Mouse (Mus musculus) liver, embryonic 14.5 days (tissue): Measurements from ENCODE around the gene Adgrg5. TPM values are rescaled to one million over a fixed set of nuclear protein-coding genes. Genes with fewer than 3 reads are reported as not detected.

Source experiments
- ATAC-seq: fragments of 200-750 bp; cut with Nextera tagmentation; 2 replicates; pipeline ENCODE4 v1.8.0; 2017; ENCODE audit warnings: moderate number of reproducible peaks, mild to moderate bottlenecking, moderate library complexity; ENCODE audit not compliant: insufficient read depth
- DNase-seq, 3 experiments: peaks; one replicate each; pipeline ENCODE4 v3.0.0-alpha.2; 2012 to 2013; ENCODE audit warnings: low read depth in 3 of 3, low spot score in 3 of 3
- H3K27ac ChIP-seq: fragments of 300-500 bp; sonication (generic); 2 replicates; pipeline ENCODE4 v1.5.1; 2014; ENCODE audit warnings: moderate library complexity, mild to moderate bottlenecking, control low read depth, inconsistent platforms
- H3K27me3 ChIP-seq: fragments of 300-500 bp; sonication (generic); 2 replicates; pipeline ENCODE4 v1.6.1; 2014; ENCODE audit warnings: mild to moderate bottlenecking, low read length, moderate library complexity; ENCODE audit not compliant: control insufficient read depth, insufficient read depth
- H3K36me3 ChIP-seq: fragments of 300-500 bp; sonication (generic); replicated peaks from 2 replicates; pipeline ENCODE4 v1.6.1; 2014; ENCODE audit warnings: low read depth; ENCODE audit not compliant: control insufficient read depth, insufficient read depth
- H3K4me1 ChIP-seq, 2 experiments: fragments of 200-500 bp in 1 of 2; fragments of 300-500 bp in 1 of 2; sonication (generic) in 1 of 2; replicated peaks; 2 replicates each; pipeline ENCODE4 v1.6.1; 2012 to 2014; ENCODE audit warnings: antibody characterized with exemption in 1 of 2, inconsistent platforms in 1 of 2, low read length in 1 of 2; ENCODE audit not compliant: control insufficient read depth in 2 of 2, insufficient read depth in 2 of 2
- H3K4me2 ChIP-seq: fragments of 300-500 bp; sonication (generic); 2 replicates; pipeline ENCODE4 v1.6.1; 2014; ENCODE audit warnings: low read depth, mild to moderate bottlenecking, control low read depth, moderate library complexity
- H3K4me3 ChIP-seq, 2 experiments: fragments of 200-500 bp in 1 of 2; fragments of 300-500 bp in 1 of 2; sonication (generic) in 1 of 2; 2 replicates each; pipeline ENCODE4 v1.5.1; 2012 to 2014; ENCODE audit warnings: low read depth in 2 of 2, low read length in 2 of 2, mild to moderate bottlenecking in 2 of 2, control low read depth in 1 of 2, inconsistent platforms in 1 of 2, moderate library complexity in 1 of 2; ENCODE audit not compliant: insufficient read depth in 1 of 2
- H3K9ac ChIP-seq: fragments of 300-500 bp; sonication (generic); replicated peaks from 2 replicates; pipeline ENCODE4 v1.6.1; 2014; ENCODE audit warnings: mild to moderate bottlenecking, control low read depth, moderate library complexity
- H3K9me3 ChIP-seq: fragments of 300-500 bp; sonication (generic); 2 replicates; pipeline ENCODE4 v1.6.1; 2016; ENCODE audit warnings: low read length, mixed read lengths; ENCODE audit not compliant: control insufficient read depth
- CTCF ChIP-seq: IDR thresholded peaks from 2 replicates; pipeline ENCODE4 v1.5.1; 2016; ENCODE audit warnings: antibody characterized with exemption, low read depth, control low read depth
- EP300 ChIP-seq: IDR thresholded peaks from 2 replicates; pipeline ENCODE4 v1.6.1; 2016; ENCODE audit warnings: antibody characterized with exemption, low read depth
- WGBS: fragments of 180-500 bp; shearing (Covaris S2); extraction: QIAGEN DNeasy Blood & Tissue Kit; methylation state at CpG from one replicate; pipeline ENCODE4 v1.1.7; 2014; ENCODE audit not compliant: insufficient replicate concordance; 5-methylcytosine and 5-hydroxymethylcytosine counted together
- polyA plus RNA-seq, 2 experiments: library from polyadenylated mRNA; depleted of rRNA in 1 of 2; stranded (reverse) in 1 of 2; unstranded in 1 of 2; fragments of >200 nt; fragmentation: Nextera tagmentation in 1 of 2; extraction: Ambion mirVana in 1 of 2; gene quantifications; 2 replicates each; pipeline versions ENCODE4 v1.2.1 to v1.2.3; 2012 to 2014

The Adgrg5 gene
- polyA plus RNA-seq (2012; rRNA removed) (0.45 and 0.54 TPM in 2 replicates), polyA plus RNA-seq (2014; fragmentation: Nextera tagmentation; extraction: Ambion mirVana) (0.14 and 0.67 TPM in 2 replicates)

GRCm38 (mm10) chr8:94923405-94923804, at the start of gene Adgrg5:
Gene Adgrg5, plus strand, starts transcription at chr8:94923694.
- no peak within 1 kb of the TSS for H3K4me3 ChIP-seq
- no peaks in the 10 kb centered on the region for H3K9me3 ChIP-seq
- 16% methylated on average over 8 of the region's 8 CpGs for WGBS
- peaks cover 11 to 23% of the 10 kb centered on the region in 2 experiments for H3K4me1 ChIP-seq
- DNase-seq (no peak), ATAC-seq (no peak)
- TF ChIP-seq EP300 (no peak), CTCF (no peak)
- H3K4me2 ChIP-seq = peak within 1 kb of the TSS; percentile 45
- no peaks in the 10 kb centered on the region for H3K36me3 ChIP-seq
- no peaks in the 10 kb centered on the region for H3K27me3 ChIP-seq
- H3K27ac ChIP-seq = peak within 1 kb of the TSS; percentile 34; the same call in 1 of the 2 replicates
- no peak within 1 kb of the TSS for H3K9ac ChIP-seq

- Histone ChIP-seq H3K27ac (peak overlapping the region; percentile 74), H3K9me3 (no peaks in the 10 kb centered on the region), H3K27me3 (peaks cover 8% of the 10 kb centered on the region), H3K36me3 (peaks cover 4% of the 10 kb centered on the region), H3K4me1 (peaks cover 21 to 26% of the 10 kb centered on the region in 2 experiments), H3K4me2 (peak overlapping the region; percentile 71), H3K9ac (peak overlapping the region; percentile 83), H3K4me3 (peak overlapping the region; percentile 73 to 81)
- TF ChIP-seq CTCF (peak; percentile 99), EP300 (no peak)
- WGBS = 12% methylated on average over 6 of the region's 6 CpGs
- ATAC-seq (peak; percentile 30; the same call in 1 of the 2 replicates), DNase-seq (peak; percentile 68 to 73 (median 70))
These were observed 49.1 kb upstream of the Adgrg5 start for GRCm38 (mm10) chr8:94874358-94874757.

GRCm38 (mm10) chr8:94875096-94875870, 48.2 kb upstream of the Adgrg5 start:
- H3K27ac ChIP-seq = peak overlapping the region; percentile 74
- H3K9ac ChIP-seq = peak overlapping the region; percentile 83
- WGBS = 20% methylated on average over 17 of the region's 17 CpGs
- peak; percentile 23 for ATAC-seq
- no peaks in the 10 kb centered on the region for H3K9me3 ChIP-seq
- peaks cover 4% of the 10 kb centered on the region for H3K36me3 ChIP-seq
- H3K27me3 ChIP-seq = peaks cover 8% of the 10 kb centered on the region
- TF ChIP-seq CTCF = no peak
- H3K4me3 ChIP-seq = peak overlapping the region; percentile 73 to 81
- H3K4me2 ChIP-seq = peak overlapping the region; percentile 71
- peaks cover 21 to 26% of the 10 kb centered on the region in 2 experiments for H3K4me1 ChIP-seq
- DNase-seq = peak in 1 of 3 experiments; percentile 36

GRCm38 (mm10) chr8:94875871-94876150, 47.7 kb upstream of the Adgrg5 start:
- TF ChIP-seq CTCF = no peak
- TF ChIP-seq EP300 = no peak
- H3K36me3 ChIP-seq = no peaks in the 10 kb centered on the region; the same call in 1 of the 2 replicates
- H3K27me3 ChIP-seq = peaks cover 8% of the 10 kb centered on the region
- under 1% methylated on average over 20 of the region's 20 CpGs for WGBS
- H3K4me3 ChIP-seq = peak overlapping the region; percentile 73 to 81
- no peak for DNase-seq
- H3K9ac ChIP-seq = peak overlapping the region; percentile 83
- peak; percentile 37 for ATAC-seq
- peak overlapping the region; percentile 71 for H3K4me2 ChIP-seq
- H3K4me1 ChIP-seq = peaks cover 21 to 26% of the 10 kb centered on the region in 2 experiments
- H3K27ac ChIP-seq = peak overlapping the region; percentile 74
- no peaks in the 10 kb centered on the region for H3K9me3 ChIP-seq

- TF ChIP-seq CTCF (no peak), EP300 (no peak)
- H3K4me2 ChIP-seq = peak within 1 kb of the TSS; percentile 71
- DNase-seq = peak; percentile 79 to 82 (median 80)
- peaks cover 21 to 24% of the 10 kb centered on the region in 2 experiments for H3K4me1 ChIP-seq
- H3K9ac ChIP-seq = peak within 1 kb of the TSS; percentile 83
- peaks cover 8% of the 10 kb centered on the region for H3K27me3 ChIP-seq
- peak; percentile 85 for ATAC-seq
- peak within 1 kb of the TSS; percentile 74 for H3K27ac ChIP-seq
- peak within 1 kb of the TSS; percentile 73 to 81 for H3K4me3 ChIP-seq
- 1% methylated on average over 33 of the region's 37 CpGs for WGBS
- H3K9me3 ChIP-seq = no peaks in the 10 kb centered on the region
- H3K36me3 ChIP-seq = no peaks in the 10 kb centered on the region; the same call in 1 of the 2 replicates
These were observed 47.2 kb upstream of the Adgrg5 start, which contains the start of gene Dok4 for GRCm38 (mm10) chr8:94876197-94876730. Gene Dok4, minus strand, starts transcription at chr8:94876330.
